Mouse (Mus musculus): Measurements from ENCODE around the gene Prr12.

GRCm38 (mm10) chr7:44985595-44986191 is 67.0 kb downstream of the Prr12 start:
- no peak for TF ChIP-seq GATA1 (IDR thresholded peaks at IDR 0.05; ENCODE audit: borderline replicate concordance, low read length)
- TF ChIP-seq FLI1 (IDR thresholded peaks at IDR 0.05; ENCODE audit: low read length), result no peak
